Mouse (Mus musculus): ENCODE data around the gene Insyn1.

Insyn1 gene

DNA sequence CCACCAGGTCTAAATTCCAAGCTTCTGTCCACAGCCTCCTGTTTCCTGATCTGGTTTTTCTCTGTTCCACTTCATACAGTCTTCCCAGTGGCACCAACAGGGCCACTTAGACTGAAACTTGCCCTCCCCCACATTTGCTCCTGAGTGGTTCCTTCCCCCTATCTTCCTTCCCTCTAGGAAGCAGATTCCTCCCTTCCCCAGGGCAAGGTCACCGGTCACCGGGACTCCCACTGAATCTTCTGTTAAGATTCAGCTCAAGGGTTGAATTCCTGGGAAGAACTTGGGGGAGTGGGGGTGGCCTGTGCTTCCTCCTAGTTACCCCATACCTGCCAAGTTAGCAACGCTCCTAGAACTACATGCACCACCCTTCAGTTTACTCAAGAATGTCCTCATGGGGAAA lies 1.3 kb upstream of the Insyn1 start:
- DNase-seq (ENCODE audit: low spot score): no peak

GRCm38 (mm10) chr9:58489133-58489864 lies 896 bp downstream of the Insyn1 start:
- no peak for DNase-seq (ENCODE audit: low spot score)

GRCm38 (mm10) chr9:58489865-58490165 lies 1.4 kb downstream of the Insyn1 start:
- DNase-seq (ENCODE audit: low spot score): no peak

- no peak for DNase-seq (ENCODE audit: low spot score)
Measured at GRCm38 (mm10) chr9:58490391-58490790, 2.0 kb downstream of the Insyn1 start.

DNA sequence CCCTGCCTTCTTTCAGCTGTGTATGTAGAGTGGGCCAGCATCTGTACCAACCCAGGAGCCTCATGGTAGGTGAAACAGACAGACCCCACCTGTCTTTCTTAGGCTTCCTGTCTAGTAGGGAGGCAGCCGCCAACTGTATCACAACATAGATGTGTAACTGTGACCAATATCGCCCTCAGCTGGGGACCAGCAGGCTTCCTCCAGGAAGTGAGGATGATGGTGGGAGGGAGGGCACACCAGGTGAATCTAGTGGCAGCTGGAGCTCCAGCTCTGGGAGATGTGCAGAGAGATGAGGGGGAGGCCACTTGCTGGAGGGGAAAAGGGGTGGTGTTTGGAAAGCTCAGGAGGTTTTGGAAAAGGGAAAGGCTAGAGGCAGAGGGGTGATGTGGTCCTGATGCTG lies 6.6 kb downstream of the Insyn1 start:
- no peak for DNase-seq (ENCODE audit: low spot score)

DNA sequence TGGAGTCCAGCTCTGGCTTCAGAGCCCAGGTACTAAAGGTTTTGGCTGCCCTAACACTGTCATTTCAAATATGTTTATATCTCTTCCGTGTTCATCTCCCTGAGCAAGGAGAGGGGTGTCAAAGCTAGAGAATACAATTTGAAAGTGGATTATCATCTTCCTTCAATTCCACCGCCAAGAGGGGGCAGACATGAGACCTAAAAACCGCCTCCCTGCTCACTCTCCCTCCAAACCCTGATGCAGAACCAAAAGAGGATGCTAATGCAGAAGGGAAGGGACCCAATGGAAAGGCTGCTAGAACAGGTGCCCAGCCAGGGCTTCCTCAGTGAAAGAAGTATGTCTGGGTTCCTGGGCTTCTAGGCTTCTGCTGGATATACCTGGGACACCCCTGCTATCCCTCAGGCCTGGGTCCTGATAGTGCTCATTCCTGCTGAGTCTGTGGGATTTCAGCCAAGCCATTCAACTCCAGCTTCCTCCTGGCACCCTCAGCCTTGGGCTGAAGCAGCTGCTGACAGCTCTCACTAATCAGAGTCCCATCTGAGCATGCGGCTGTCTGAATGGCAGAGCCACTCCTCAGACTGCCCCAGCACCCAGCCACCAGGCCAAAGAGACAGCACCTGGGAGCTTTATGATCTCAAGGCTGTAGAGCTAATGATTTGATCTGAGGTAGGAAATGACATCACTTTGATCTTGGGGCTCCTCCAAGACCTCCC lies 8.2 kb downstream of the Insyn1 start:
- no peak for DNase-seq (ENCODE audit: low spot score)

DNA sequence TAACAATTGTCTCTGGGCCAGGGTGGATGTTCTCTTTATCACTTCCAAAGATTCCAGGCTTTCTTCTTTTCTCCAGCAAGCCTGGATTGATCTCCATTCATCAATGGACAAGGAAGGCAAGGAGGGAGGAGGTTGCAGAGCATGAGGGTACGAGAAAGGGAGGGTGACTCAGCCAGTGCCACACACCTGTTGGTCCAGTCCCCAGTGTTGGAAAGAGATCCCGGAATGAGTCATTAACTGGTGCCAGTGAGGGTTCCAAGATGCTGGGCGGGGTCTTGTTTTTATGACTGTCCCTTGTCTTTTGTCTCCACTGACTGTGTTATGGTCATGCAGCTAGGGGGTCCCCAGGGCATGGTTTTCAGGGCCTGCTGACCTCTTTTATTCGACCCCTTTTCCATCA lies 9.5 kb downstream of the Insyn1 start:
- no peak for DNase-seq (ENCODE audit: low spot score)

DNA sequence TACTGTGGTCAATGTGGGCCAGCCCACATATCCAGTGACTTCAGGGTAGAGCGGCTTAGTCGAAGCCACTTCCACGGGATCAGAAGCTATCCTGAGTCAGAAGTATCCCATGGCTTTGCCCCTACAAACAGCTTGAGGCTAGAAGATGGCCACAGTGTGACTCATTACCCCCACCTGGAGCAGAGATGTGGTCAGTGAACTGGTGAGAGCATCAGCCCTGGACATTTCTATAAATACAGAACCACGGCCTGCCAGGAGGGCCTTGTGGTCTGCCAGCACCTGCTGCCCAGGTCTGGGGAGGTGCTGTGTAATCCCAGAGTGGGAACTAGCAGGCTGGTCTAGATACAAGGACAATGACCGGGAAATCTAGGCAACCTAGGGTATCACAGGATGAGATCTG lies 12.5 kb downstream of the Insyn1 start:
- no peak for DNase-seq (ENCODE audit: low spot score)

DNA sequence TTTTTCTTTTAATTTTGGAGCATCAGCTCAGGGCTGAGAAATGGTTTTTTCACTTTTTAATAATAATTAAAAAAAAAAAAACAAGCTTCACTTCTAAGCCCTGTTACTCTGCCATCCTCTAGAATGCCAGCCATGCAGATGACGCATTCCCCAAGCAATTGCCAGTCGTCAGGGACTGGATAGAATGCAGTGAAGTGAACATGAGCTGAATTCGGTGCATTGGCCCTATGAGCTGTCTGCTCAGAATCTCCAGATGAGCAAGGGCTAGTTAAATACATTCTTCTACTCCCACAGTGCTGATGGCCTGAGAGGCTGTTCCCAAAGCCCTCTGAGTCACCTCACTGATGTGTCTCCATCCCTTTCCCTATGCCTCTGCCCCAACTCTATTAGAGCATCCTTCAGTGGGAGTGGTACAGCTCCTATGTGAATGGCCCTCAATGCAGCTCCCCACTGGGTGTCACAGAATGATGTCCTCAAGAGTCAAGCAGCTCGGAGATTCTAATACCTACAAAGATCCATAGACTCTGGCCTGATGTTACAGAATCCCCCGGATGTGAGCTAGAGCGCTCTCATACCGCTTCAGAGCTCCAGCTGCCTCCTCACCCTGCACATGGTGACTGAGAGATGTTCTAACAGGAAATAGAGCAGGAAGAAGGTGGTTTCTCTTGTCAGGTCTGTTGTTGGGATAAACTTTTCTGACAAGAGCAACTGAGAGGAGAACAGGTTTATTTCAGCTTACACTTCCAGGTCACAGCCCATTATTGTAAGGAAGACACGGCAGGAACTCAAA lies 19.0 kb downstream of the Insyn1 start:
- DNase-seq (ENCODE audit: low spot score): no peak

DNA sequence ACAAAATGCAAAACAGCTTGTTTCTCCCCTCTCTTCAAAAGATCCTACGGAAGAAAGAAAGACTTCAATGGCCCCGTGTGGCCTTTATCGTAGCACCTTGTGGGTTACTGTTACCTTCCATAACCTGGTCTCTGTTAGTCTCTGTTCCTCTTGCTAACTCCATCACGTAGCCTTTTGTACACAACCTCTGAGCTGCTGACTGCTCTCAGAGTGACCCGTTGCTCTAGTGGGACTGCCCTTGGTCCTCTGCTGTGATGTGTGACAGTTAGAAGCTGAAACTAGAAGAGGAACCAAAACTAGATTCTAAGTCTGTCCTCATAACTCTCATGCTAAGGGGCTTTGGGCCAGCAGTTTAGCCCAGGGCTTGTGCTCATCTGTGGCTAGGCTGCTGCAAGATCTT lies 22.0 kb downstream of the Insyn1 start:
- no peak for DNase-seq (ENCODE audit: low spot score)

- no peak for DNase-seq (ENCODE audit: low spot score)
Measured at GRCm38 (mm10) chr9:58513749-58514148, 25.3 kb downstream of the Insyn1 start.

DNA sequence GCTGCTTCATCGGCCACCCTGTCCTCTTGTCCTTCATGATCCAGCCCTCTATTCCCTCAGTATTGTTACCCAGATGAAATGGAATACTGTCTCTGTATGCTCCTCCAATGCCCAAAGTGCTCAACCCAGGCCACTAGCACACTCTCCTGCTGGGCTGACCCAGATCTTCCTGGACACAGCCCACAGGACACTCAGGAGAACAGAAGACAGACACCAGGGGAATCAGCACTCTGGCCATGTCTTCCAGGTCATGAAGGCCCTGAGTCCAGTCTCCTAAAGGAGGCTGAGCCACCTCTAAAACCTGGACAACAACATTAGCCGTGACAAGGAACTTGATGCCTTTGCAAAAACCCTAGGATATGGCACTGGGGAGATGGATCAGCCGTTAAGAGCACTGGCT lies 28.1 kb downstream of the Insyn1 start:
- no peak for DNase-seq (ENCODE audit: low spot score)

DNA sequence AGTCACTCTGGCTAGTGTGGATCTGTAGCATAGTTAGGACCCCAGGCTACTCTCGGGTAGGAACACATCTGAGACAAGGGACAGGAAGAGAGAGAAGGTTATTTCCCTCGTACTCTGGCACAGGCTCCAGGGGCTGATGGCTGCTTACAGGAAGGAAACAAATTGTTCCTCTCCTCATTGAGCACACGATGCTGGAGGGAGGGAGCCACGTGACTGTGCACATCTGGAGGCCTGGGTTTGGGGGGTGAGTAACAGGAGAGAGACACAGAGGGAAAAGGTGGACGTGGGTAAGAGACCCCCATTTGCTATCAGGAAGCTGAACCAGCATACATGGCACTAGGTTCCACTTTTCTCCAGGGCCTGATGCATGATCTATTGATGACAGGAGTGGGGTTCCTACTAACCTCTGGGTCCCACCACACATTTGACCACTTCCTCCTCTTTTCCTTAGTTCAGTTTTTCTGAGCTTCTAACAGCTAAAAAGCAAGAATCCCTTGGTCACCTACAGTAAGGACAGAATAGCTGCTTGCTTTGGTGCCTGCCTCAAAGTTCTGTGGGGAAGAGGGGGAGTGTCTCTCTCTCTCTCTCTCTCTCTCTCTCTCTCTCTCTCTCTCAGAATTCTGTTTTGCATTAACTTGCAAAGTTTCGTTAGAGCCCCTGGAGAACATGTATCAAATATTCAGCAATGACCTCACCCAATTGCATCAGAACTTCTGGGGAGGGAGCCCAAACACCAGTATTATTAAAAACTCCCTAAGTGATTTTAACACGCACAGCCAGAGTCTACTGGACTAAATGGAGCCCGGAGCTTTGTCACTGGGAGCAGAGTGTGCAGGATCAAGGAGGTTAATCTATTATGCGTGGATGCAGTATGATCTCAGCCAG lies 29.7 kb downstream of the Insyn1 start:
- no peak for DNase-seq (ENCODE audit: low spot score)

DNA sequence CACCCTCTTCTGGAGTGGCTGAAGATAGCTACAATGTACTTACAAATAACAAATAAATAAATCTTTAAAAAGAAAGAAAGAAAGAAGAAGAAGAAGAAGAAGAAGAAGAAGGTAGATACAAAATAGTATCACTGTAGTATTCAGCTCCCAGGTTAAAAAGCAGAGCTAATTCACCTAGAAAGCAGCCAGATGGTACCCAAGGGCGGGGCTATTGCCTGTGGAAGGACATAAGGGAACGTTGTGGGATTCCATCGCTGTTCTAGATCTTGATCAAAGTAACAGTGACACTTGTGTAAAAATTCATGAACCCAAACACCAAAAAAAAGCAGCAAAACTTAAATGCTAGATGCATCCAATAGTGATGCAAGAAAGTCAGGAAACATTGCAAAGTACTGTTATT lies 31.6 kb downstream of the Insyn1 start:
- DNase-seq (ENCODE audit: low spot score): no peak

DNA sequence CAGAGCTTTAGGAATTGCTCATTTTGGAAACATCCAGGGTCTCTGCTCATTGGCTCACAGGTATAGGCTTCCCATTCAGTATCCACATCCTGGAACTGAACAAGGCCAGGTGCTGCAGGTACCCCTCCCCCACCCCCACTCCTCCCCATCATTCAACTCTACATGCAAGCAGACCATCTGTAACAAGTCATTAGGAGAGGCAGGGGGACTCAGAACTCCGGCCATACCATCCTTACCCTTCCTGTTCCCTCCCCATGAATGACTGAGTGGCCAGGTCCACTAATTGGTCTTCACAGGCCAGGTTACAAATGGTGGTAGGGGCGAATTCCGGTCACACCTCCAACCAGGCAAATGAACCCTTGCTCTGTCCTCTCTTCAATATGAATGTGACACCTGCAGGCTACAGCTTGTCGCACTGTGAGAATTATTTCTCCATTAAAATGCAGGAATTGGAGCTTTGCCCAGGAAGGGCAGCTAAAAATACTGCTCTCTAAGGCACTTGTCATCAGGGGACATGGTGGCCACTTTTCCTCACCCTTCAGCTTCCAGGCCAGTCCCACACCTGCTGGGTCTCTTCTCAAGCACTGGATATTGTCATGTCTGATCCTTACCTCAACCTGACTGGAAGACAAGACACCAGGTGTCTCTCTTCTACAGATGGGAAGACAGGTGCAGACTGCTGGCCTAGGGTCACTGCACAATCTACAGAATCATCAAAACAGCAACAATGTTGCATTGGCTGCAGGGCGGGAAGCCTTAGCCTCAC lies 32.6 kb downstream of the Insyn1 start:
- DNase-seq (ENCODE audit: low spot score): no peak

DNA sequence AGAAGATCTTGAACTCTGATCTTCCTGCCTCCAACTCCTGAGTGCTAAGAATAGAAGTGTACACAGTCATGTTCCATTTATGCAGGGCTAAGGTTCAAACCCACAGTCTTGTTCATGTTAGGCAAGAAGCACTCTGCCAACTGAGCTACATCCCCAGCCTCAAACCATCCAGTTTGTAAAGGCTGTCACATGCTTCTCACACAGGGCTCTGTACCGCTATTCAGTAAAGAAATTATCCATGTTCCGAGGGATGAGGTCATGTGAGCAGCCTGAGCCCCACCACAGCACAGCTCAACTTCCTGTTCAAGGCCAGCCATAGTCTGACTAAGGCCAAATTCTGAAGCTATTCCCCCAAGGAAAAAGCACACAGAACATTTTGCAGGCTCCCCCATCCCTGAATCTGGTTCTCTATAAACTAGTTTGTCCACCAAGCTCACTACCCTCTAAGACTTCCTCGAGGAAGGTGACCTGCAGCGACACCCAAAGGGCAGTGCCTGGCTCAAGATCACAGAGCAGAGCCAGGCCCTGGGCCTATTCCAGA lies 33.5 kb downstream of the Insyn1 start:
- DNase-seq (ENCODE audit: low spot score): no peak

DNA sequence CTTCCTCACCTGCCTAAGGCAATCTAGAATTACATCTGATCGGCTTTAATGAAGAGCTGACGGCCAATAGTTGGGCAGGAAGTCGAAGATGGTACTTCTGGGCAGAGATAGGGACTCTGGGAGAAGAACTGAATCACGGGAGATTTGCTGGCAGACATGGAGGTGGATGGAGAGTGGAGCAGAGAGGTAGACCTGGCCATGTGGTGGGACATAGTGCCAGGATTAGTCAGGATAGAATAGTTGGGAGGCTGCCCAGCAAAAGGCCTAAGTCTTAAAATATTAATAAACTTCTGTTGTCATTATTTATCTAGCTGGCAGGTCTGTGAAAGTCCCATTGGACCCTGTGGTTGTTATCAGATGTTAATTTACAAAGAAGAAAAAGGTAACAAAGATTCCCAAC lies 36.7 kb downstream of the Insyn1 start:
- no peak for DNase-seq (ENCODE audit: low spot score)

- DNase-seq (ENCODE audit: low spot score): no peak
Measured at GRCm38 (mm10) chr9:58527841-58528240, 39.4 kb downstream of the Insyn1 start.

DNA sequence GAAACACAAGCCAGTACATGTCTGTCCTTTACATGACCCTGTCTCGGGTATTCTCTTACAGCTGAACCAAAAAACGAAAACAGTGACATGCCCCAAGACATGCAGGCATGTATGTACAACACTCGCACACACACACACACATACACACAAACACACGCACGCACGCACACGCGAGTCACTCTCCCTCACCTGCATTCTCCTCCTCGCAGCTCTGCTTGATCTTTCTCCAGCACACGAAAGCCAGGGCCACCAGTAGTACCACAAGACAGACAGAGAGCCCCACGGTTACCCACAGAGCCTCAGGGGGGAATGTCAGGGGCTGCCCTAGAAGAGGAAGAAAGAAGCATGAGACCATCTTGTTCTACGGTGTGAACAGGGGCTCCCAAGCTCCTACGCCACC lies 42.0 kb downstream of the Insyn1 start:
- no peak for DNase-seq (ENCODE audit: low spot score)

DNA sequence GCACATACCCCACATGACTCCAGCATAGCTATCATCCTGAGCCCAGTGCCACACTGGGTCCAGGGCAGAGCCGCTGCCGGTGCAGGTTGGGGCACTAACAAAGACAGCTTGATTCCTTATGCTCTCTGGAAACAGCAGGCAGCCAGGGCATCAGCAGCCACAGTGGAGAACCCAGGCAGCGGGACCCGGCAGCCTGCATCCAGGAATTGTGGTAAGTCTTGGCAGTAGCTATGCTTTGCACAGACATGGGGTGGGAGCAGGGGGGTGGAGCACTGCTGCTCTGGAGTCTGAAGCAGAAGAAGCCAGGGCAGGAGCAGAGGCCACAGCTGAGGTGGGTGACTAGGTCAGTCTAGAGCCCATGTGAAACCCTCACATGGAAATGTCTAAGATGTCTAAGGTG lies 43.8 kb downstream of the Insyn1 start:
- DNase-seq (ENCODE audit: low spot score): no peak

- no peak for DNase-seq (ENCODE audit: low spot score)
Measured at GRCm38 (mm10) chr9:58533322-58533721, 44.9 kb downstream of the Insyn1 start.

Data from left cerebral cortex, adult 11 months (tissue).